Mouse (Mus musculus) WW6 (cell line): ENCODE measurements around the gene Pdss2.

Experiments
- DNase-seq: peaks from one replicate; pipeline ENCODE4 v3.0.0-alpha.2; 2013; ENCODE audit warnings: low read depth, low spot score

Pdss2 gene

GRCm38 (mm10) chr10:43310781-43311392 lies 89.6 kb downstream of the Pdss2 start:
- no peak for DNase-seq

DNA sequence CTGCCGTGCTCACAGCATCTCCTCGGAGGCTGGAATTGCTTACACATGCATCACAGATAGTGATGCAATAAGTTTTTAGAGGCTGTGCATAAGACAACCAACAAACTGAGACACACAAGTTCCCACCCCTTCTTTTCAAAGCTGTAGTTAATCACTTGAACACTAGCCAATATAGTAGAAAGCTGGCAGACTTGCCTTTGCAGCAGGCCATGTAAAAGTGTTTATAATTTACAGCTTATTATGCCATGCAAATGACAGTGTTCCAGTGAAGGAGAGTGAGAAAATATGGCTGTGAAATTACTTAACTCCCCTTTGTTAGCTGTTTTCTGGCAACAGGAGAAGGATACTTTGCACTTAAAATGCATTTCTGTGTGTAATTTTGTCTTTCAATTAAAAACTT lies 90.9 kb downstream of the Pdss2 start:
- DNase-seq: no peak

DNA sequence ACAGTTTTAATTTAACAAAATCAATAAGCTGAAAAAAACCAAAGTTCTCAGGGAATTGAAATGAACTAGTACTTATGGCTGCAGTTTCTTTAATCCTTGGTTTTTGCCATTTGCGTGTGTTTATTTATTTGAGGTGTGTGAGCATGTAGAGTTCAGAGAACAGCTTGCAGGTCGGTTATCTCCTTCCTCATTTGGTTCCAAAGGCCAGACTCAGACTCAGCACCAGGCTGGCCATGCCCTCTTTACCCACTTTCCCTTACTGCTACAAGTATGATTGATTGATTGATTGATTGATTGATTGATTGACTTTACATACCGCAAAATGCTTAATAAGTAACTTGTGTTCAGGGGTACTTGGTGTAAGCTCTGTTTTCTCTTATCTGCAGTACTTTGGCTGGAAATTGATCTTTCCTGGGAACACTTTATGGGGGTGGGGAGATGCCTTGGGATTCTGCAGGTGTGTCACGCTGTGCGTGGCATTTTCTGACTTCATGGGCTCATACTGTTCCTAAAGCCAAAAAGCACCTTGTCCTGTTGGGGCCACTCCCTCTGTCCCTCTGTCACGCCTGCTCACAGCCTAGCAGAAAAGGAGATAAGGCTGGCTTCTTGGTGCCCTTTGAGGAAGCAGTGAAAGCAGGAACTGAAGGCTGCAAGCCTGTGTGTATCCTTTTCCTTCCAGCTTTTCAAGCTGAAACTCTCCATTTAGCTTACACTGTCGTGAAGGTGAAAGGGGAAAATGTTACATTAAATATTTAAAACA lies 91.6 kb downstream of the Pdss2 start:
- DNase-seq: no peak

DNA sequence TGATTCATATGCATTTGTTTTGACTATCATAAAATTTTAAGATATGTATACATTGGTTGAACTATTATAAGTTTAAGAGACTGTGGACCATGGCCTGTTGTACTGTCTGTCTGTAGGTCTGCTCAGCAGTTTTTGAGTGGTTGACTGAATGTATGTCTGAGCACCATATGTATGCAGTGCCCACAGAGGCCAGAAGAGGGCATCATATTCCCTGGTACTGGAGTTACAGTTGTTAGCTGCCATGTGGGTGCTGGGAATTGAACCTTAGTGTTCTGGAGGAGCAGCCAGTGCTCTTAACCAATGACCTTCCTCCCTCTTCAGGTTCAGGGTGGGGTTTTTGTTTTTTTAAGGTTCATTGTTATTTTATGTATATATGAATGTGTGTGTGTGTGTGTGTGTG lies 93.9 kb downstream of the Pdss2 start:
- no peak for DNase-seq

GRCm38 (mm10) chr10:43317327-43317951 lies 96.2 kb downstream of the Pdss2 start:
- no peak for DNase-seq

GRCm38 (mm10) chr10:43321019-43321418 lies 99.7 kb downstream of the Pdss2 start:
- no peak for DNase-seq

- DNase-seq: no peak
Observed at GRCm38 (mm10) chr10:43322446-43323178, 101.3 kb downstream of the Pdss2 start.

DNA sequence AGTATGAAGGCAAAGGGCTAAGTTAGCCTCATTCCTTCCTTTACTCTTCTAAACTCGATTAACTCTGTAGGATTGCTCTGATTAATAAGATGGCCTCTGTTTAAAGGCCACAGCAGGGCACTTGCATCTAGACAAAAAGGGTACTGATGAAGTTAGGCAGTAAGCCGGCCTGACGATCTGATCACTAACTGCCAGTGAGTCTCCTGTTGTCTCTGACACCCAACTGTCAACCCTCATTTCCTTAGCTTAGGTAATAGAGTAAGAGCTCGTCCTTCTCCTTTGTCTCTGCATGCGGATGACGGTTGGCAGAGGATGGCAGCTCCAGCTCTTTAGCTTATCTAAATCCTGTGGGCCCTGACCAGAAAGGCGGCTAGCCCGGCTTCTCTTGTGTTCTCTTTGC lies 102.1 kb downstream of the Pdss2 start:
- DNase-seq: no peak

DNA sequence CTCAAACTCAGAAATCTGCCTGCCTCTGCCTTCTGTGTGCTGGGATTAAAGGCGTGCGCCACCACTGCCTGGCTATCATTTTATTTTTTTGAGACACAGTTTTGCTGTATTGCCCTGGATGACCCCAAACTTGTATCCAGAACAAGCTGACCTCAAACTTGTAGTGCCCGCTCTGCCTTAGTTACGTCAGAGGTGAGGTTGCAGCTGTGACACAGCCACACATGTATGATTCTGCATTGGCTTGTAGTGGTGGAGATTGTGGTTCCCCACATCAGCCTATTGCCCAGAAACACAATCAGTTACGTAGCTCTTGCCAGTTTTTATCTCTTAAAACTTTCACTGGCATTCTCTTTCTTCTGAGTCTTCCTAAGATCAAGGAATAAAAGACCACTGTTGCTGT lies 108.5 kb downstream of the Pdss2 start:
- DNase-seq: no peak

DNA sequence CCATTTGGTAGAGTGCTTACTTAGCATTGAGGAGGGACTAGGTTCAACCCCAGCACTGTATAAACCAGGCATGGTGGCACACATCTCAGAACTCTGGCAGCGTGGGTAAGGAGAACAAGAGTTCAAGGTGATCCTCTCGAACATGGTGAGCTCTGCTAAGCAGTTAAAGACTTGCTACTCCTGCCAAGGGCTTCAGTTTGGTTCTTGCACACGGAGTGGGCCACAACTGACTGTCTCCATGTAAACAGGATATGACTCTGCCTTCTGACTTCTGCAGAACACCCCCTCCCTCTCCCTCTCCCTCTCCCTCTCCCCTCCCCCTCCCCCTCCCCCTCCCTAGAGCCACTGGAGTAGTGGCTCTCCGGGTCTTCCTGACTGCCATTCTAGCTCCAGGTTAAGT lies 109.4 kb downstream of the Pdss2 start:
- DNase-seq: no peak

GRCm38 (mm10) chr10:43331931-43332701 lies 110.8 kb downstream of the Pdss2 start:
- no peak for DNase-seq

- DNase-seq: no peak
Observed at GRCm38 (mm10) chr10:43335874-43336273, 114.6 kb downstream of the Pdss2 start.

GRCm38 (mm10) chr10:43337110-43337509 lies 115.8 kb downstream of the Pdss2 start:
- no peak for DNase-seq

GRCm38 (mm10) chr10:43339811-43340210 lies 118.5 kb downstream of the Pdss2 start:
- DNase-seq: no peak

- no peak for DNase-seq
Observed at GRCm38 (mm10) chr10:43349718-43350117, 128.4 kb downstream of the Pdss2 start.

DNA sequence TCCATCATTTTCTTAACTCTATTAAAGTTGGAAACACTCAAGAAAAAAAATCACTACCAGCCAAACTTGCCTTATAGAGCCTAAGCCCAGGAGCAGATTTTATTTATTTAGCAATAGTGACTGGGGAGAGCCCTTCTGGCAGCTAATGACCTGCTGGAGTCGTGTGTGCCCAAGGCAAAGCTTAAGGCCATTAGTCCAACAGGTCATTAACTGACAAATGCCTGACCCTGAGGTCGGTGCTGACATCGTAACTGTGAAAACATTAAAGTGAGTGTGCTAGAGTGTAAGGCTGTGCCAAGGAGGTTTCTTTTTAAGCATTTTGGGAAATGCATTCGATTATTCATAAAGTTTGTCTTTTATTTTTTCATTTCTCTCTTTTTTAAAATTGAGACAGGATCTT lies 136.6 kb downstream of the Pdss2 start:
- no peak for DNase-seq

GRCm38 (mm10) chr10:43362947-43363346 lies 141.7 kb downstream of the Pdss2 start:
- no peak for DNase-seq

- no peak for DNase-seq
Observed at GRCm38 (mm10) chr10:43363431-43363851, 142.2 kb downstream of the Pdss2 start.

GRCm38 (mm10) chr10:43365909-43366308 lies 144.6 kb downstream of the Pdss2 start:
- DNase-seq: no peak

DNA sequence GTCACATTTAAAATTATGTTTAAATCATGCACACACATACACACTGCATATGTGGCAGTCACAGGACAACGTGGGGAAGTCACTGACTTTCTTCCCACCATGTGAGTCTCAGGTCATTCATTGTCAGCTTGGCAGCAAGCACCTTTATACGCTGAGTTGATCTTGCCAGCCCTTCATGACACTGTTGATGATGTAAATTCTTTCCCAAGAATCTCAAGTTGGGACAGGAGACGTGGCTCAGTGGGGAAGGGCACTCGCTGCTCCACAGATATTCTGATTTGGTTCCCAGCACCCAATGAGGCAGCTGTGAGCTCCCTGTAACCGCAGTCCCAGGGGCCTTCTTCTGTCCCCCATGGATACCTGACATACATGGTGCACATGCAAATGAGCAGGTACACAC lies 147.3 kb downstream of the Pdss2 start:
- no peak for DNase-seq

DNA sequence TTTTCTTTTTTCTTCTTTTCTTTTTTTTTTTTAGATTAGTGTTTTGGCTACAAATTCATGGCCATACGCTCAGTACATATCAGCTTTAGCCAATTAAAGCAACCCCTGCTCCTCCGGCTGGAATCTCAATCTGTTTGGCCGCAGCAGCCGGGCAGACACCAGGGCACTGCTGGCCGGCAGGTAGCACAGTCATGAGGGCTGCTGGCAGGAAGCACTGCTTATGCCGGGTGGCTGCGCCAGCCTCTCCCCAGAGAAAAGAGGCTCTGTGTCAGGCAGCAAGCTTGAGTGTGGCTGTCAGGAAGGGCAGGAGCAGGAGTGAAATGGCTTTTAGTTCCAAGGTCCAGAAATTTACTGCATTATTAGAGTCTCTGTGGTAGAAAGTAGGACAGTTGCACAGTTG lies 151.0 kb downstream of the Pdss2 start:
- no peak for DNase-seq

DNA sequence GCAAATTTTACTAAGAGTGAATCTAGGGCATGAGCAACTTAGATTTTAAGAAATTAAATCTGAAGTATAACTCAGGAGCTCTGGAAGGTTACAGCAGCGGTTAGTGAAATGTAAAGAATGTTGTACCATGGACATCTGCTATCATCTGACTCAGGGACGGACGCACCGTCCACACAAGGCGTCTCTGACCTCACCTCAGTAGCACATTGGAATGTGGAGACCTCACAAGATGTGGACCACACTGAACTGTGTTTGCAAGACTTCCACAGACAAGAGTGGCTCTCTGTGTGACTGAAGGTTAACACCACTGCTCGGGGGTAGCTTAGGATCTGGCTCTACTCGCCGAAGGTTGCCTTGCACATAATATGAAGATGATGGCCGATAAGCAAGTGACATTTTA lies 151.7 kb downstream of the Pdss2 start:
- no peak for DNase-seq
